Mouse (Mus musculus) kidney, postnatal 14 days (tissue): Measurements from ENCODE around the gene Ankrd6.
A peak's percentile ranks its signal among the peaks of the same experiment; 100 is the strongest.

Experiments used
- DNase-seq: peaks from one replicate; pipeline ENCODE4 v3.0.0; 2022; ENCODE audit warnings: mixed read lengths

Ankrd6 gene

DNA sequence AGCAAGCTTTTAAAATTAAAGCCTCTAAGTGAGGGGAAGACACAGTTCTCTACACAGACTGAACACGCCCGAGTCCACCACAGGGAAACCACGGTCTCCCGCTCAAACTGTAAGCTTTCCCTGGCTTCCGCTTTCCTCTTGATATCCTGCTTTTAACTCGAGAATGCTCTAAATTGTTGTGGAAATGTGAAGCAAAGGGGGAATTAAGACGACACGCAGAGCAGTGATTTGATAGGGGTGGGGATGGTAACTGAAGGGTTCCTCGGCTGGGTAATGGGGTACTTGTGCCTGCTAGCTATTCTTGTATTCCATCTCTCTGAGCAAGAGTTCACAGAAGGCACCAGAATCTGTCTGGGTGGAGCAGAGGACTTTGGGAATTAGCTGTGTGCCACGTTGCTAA is 1.9 kb downstream of the Ankrd6 start:
- DNase-seq: no peak

DNA sequence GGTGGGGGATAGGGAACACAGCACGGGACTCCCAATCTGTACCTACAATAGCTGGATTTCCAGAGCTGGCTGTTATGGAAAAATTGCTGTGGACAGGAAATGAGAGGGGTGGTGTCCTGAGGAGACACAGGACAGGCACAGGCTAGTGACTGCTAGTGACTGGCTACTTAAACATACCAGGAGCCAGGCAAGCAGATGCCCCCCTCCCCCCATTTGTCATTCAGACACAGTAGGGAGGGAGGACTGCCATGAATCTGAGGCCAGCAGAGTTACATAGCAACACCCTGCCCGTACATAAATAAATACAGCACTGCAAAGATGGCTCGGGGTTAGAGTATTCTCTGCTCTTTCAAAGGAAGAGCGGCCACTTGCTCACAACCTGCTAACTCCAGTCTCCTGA is 3.0 kb downstream of the Ankrd6 start:
- DNase-seq: no peak

- DNase-seq: no peak
These were observed 9.7 kb downstream of the Ankrd6 start for GRCm38 (mm10) chr4:32940984-32941383.

- no peak for DNase-seq
These were observed 10.7 kb downstream of the Ankrd6 start for GRCm38 (mm10) chr4:32939964-32940363.

- DNase-seq: no peak
These were observed 11.1 kb downstream of the Ankrd6 start for GRCm38 (mm10) chr4:32939521-32939920.

DNA sequence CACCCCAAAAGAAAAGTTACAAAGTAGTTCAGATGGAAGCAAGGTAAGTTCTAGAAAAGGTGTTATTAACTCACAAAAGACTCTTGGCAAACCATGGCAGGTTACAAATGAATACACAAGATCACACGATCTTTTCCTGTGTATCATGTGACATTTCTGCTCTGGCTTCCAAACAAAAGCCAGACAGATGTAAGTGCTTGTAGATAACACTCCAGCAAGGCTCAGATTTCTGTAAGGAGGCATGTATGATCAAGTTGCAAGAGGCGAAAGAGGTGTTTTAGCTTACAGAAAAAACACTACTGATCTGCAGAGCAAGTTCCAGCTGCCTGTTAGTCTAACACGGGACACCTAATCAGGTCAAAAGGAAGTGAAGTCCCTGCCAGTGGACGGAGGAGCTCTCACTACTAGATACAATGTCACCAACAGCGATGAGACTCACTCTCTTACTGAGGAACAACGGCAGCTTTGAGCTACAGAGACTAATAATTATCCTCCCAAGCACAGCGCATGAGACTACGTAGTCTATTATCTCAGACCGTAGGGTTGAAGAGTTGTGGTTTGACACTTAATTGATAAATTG is 13.8 kb downstream of the Ankrd6 start:
- no peak for DNase-seq

DNA sequence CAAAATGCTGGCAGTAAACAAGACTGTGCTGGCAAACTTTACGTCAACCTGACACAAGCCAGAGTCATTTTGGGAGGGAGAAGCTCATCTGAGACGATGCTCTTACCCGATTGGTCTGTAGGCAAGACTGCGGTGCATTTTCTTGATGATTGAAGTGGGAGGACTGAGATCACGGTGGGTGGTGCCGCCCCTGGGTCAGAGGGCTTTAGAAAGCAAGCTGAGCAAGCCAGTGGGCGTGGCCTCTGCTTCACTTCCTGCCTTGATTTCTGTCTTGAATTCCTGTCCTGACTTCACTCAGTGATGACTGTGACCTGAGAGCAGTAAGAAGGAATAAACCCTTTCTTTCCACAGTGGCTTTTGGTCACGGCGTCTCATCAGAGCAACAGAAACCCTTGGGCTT is 18.6 kb downstream of the Ankrd6 start:
- DNase-seq: peak; percentile 23

DNA sequence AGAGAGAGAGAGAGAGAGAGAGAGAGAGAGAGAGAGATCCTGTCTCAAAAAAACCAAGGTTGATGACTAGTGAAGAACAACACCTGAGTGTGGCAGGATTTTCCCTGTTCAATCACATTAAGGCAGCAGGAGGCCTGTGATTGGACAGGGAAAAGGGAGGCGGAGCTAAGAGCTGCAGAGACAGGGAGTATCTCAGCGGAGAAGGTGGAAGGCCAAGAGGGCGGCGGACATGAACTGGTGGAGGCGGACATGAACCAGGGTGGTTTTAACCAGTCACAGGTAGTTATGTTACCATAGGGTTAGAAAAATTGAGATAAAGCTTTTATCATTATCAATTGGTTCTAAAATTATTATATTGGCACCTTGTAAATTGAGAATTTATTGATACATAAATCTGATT is 20.9 kb downstream of the Ankrd6 start:
- DNase-seq: no peak

- no peak for DNase-seq
These were observed 21.8 kb downstream of the Ankrd6 start for GRCm38 (mm10) chr4:32928692-32929448.

- no peak for DNase-seq
These were observed 26.7 kb downstream of the Ankrd6 start for GRCm38 (mm10) chr4:32923891-32924294.

DNA sequence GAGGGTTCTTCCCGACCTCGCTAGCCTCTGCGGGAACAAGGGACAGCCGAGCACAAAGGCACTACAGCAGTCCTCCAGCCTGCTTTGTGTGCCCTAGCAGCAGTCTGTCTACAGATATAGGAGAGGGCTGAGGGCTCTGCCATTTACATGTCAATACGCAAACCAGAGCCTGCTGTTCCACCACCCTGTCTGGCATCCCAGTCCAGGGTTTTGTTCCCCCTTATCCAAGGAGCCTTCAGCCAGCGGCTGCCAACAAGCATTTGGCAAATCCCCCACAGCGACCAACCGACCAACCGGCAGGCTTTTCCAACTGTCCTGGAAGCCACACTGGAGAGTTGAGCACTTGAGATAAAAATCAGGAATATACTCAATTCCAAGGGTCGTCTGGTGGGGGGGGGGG is 27.2 kb downstream of the Ankrd6 start:
- no peak for DNase-seq

- no peak for DNase-seq
These were observed 27.8 kb downstream of the Ankrd6 start for GRCm38 (mm10) chr4:32922871-32923270.

GRCm38 (mm10) chr4:32920863-32921262 is 29.8 kb downstream of the Ankrd6 start:
- no peak for DNase-seq

GRCm38 (mm10) chr4:32918571-32918970 is 32.1 kb downstream of the Ankrd6 start:
- no peak for DNase-seq

- DNase-seq: peak; percentile 21
These were observed 33.8 kb downstream of the Ankrd6 start for GRCm38 (mm10) chr4:32916689-32917385.

GRCm38 (mm10) chr4:32915928-32916327 is 34.7 kb downstream of the Ankrd6 start:
- DNase-seq: peak; percentile 27

- DNase-seq: no peak
These were observed 40.6 kb downstream of the Ankrd6 start for GRCm38 (mm10) chr4:32909996-32910395.

DNA sequence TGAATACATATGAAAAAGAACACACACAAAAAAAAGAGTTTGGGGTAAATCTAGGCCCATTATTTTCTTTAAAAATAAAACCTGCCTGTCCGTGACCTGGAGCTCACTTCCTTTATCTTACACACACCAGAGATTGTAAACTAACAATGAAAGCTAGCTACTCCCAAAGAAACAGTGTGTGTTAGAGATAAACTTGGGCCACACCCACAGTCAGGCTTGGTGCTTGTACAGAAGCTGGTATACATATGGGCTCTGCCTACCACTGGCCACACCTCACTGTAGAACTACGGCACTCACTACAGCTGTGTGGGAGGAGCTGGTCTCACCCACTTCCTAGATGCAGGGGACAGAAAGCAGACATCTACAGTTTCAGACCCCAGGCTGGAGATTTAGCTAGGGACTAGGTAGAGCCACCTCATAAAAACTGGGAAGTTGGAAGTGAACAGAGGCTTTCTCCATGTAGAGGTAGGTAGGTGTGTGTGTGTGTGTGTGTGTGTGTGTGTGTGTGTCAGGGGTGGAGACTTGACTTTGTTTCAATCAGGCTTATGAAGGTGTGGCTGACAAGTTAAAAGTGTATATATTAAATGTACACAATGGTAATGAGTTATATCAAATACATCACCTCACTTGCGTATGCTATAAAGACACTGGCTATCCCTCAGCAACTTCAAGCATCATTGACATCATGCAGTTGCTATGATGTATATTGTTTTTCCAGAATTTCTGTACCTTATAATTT is 41.2 kb downstream of the Ankrd6 start:
- no peak for DNase-seq

- DNase-seq: no peak
These were observed 43.0 kb downstream of the Ankrd6 start for GRCm38 (mm10) chr4:32907631-32908030.

GRCm38 (mm10) chr4:32906627-32907026 is 44.0 kb downstream of the Ankrd6 start:
- peak; percentile 60 for DNase-seq

GRCm38 (mm10) chr4:32905913-32906312 is 44.7 kb downstream of the Ankrd6 start:
- no peak for DNase-seq

- DNase-seq: no peak
These were observed 45.3 kb downstream of the Ankrd6 start for GRCm38 (mm10) chr4:32905381-32905780.

DNA sequence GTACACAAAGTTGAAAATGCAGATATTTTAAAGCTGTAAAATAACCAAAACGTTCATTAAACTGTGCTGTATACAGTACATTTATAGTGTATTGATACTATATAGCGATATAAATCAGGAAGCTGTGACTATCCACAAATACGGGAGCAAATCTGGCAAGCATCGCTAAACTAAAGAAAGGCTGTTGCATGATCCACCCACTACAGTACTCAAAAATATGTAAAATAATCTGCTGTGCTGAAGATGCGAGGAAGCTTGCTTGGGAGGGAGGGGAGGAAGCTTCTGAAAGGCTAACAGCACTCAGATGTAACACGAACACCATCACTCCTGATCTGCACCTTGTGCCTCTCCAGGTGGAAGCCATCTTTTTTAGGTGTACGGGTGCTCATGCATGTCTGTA is 46.8 kb downstream of the Ankrd6 start:
- no peak for DNase-seq
